Mouse (Mus musculus): Measurements from ENCODE around the gene Vezt.

DNA sequence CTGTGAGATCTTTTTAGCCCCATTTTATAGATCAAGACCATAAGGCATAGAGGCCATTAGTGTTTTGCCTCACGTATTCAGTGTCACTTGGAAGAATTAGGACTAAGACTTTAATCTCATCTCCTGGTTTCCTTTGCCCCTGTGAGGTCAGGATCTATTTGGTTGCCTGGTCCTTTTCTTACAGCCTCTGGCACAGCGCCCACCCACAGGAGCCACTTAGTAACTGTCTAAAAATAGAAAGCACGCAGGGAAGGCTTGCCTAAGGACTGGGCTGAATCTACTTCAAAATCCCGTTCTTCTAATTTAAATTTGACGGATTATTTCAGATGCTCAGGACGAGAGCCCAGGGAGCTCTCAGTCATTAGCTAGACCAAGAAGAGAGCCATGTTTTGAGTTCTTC lies 116.9 kb downstream of the Vezt start:
- no peak for TF ChIP-seq CTCF (IDR thresholded peaks at IDR 0.05; ENCODE audit: borderline replicate concordance, extremely low read depth, insufficient read depth, insufficient read length)
- no peak for TF ChIP-seq POLR2A (IDR thresholded peaks at IDR 0.05; ENCODE audit: borderline replicate concordance, extremely low read depth, insufficient read depth, insufficient read length, poor library complexity, severe bottlenecking)
